Mouse (Mus musculus) embryonic facial prominence, embryonic 11.5 days (tissue): ENCODE results near the gene Zdhhc19. TPM values are rescaled to one million over a fixed set of nuclear protein-coding genes. Genes with fewer than 3 reads are reported as not detected.

Experiments used
- ATAC-seq: fragments of 200-750 bp; cut with Nextera tagmentation; replicated peaks from 2 replicates; pipeline ENCODE4 v1.8.0; 2017; ENCODE audit warnings: low read depth; ENCODE audit not compliant: insufficient number of reproducible peaks, low FRiP score, low TSS enrichment
- DNase-seq: peaks from one replicate; pipeline ENCODE4 v3.0.0-alpha.2; 2015; ENCODE audit warnings: low spot score
- H3K27ac ChIP-seq: fragments of 300-500 bp; sonication (generic); replicated peaks from 2 replicates; pipeline ENCODE4 v1.5.1; 2014; ENCODE audit warnings: mild to moderate bottlenecking, low read depth, low read length, control low read depth
- H3K27me3 ChIP-seq: fragments of 300-500 bp; sonication (generic); 2 replicates; pipeline ENCODE4 v1.6.1; 2014; ENCODE audit warnings: mild to moderate bottlenecking, low read length, moderate library complexity, mixed read lengths; ENCODE audit not compliant: control insufficient read depth, insufficient read depth
- H3K36me3 ChIP-seq: fragments of 300-500 bp; sonication (generic); replicated peaks from 2 replicates; pipeline ENCODE4 v1.6.1; 2014; ENCODE audit warnings: low read depth, mild to moderate bottlenecking, low read length, moderate library complexity, mixed read lengths; ENCODE audit not compliant: control insufficient read depth, insufficient read depth
- H3K4me1 ChIP-seq: fragments of 300-500 bp; sonication (generic); 2 replicates; pipeline ENCODE4 v1.6.1; 2014; ENCODE audit warnings: low read length, mixed read lengths; ENCODE audit not compliant: control insufficient read depth, insufficient read depth
- H3K4me2 ChIP-seq: fragments of 300-500 bp; sonication (generic); 2 replicates; pipeline ENCODE4 v1.6.1; 2014; ENCODE audit warnings: low read depth, mild to moderate bottlenecking, control low read depth, low read length, moderate library complexity
- H3K4me3 ChIP-seq: fragments of 300-500 bp; sonication (generic); 2 replicates; pipeline ENCODE4 v1.5.1; 2014; ENCODE audit warnings: low read depth, low read length, control low read depth
- H3K9ac ChIP-seq: fragments of 300-500 bp; sonication (generic); replicated peaks from 2 replicates; pipeline ENCODE4 v1.6.1; 2014; ENCODE audit warnings: mild to moderate bottlenecking, control low read depth, low read length
- H3K9me3 ChIP-seq: fragments of 300-500 bp; sonication (generic); replicated peaks from 2 replicates; pipeline ENCODE4 v1.6.1; 2016; ENCODE audit warnings: mild to moderate bottlenecking, low read length, inconsistent platforms, mixed read lengths; ENCODE audit not compliant: control insufficient read depth
- WGBS: fragments of 180-500 bp; shearing (Covaris S2); extraction: QIAGEN DNeasy Blood & Tissue Kit; methylation state at CpG from one replicate; pipeline ENCODE4 v1.1.7; 2014; 5-methylcytosine and 5-hydroxymethylcytosine counted together
- polyA plus RNA-seq: library from polyadenylated mRNA; unstranded; fragments of >200 nt; fragmentation: Nextera tagmentation; extraction: Ambion mirVana; gene quantifications from 2 replicates; pipeline ENCODE4 v1.2.1, GENCODE M21; 2014

The Zdhhc19 gene
- polyA plus RNA-seq, 1 experiment from 2014 or later, result not detected

GRCm38 (mm10) chr16:32457589-32458386, 38.3 kb upstream of the Zdhhc19 start:
- Histone ChIP-seq H3K27me3 (no peaks in the 10 kb centered on the region), H3K27ac (no peak overlapping the region), H3K4me3 (no peak overlapping the region), H3K9ac (no peak overlapping the region), H3K4me2 (no peak overlapping the region), H3K4me1 (no peaks in the 10 kb centered on the region), H3K36me3 (no peaks in the 10 kb centered on the region; the same call in 1 of the 2 replicates), H3K9me3 (no peaks in the 10 kb centered on the region)
- WGBS, result 59% methylated on average over 10 of the region's 10 CpGs
- peak; percentile 57 for DNase-seq
- no peak for ATAC-seq

GRCm38 (mm10) chr16:32460518-32460917, 35.5 kb upstream of the Zdhhc19 start:
- DNase-seq (no peak), ATAC-seq (no peak)
- 55% methylated on average over 4 of the region's 4 CpGs for WGBS
- no peaks in the 10 kb centered on the region for H3K4me1 ChIP-seq
- H3K27ac ChIP-seq, result no peak overlapping the region
- H3K9ac ChIP-seq, result no peak overlapping the region
- H3K4me2 ChIP-seq, result no peak overlapping the region
- H3K36me3 ChIP-seq, result peaks cover 3% of the 10 kb centered on the region; the same call in 1 of the 2 replicates
- no peaks in the 10 kb centered on the region for H3K9me3 ChIP-seq
- no peaks in the 10 kb centered on the region for H3K27me3 ChIP-seq
- H3K4me3 ChIP-seq, result no peak overlapping the region

GRCm38 (mm10) chr16:32461713-32462112, 34.4 kb upstream of the Zdhhc19 start:
- 86% methylated on average over 5 of the region's 5 CpGs for whole genome bisulfite sequencing
- ATAC-seq (no peak), DNase-seq (no peak)
- Histone ChIP-seq H3K27me3 (no peaks in the 10 kb centered on the region), H3K9me3 (no peaks in the 10 kb centered on the region), H3K4me2 (no peak overlapping the region), H3K4me3 (no peak overlapping the region), H3K9ac (no peak overlapping the region), H3K36me3 (peaks cover 3% of the 10 kb centered on the region; the same call in 1 of the 2 replicates), H3K27ac (no peak overlapping the region), H3K4me1 (no peaks in the 10 kb centered on the region)

GRCm38 (mm10) chr16:32462950-32463349, 33.1 kb upstream of the Zdhhc19 start:
- Histone ChIP-seq H3K4me1 (no peaks in the 10 kb centered on the region), H3K36me3 (peaks cover 3% of the 10 kb centered on the region), H3K9ac (no peak overlapping the region), H3K27me3 (no peaks in the 10 kb centered on the region), H3K9me3 (no peaks in the 10 kb centered on the region), H3K4me2 (no peak overlapping the region), H3K4me3 (no peak overlapping the region), H3K27ac (no peak overlapping the region)
- ATAC-seq, result no peak
- DNase-seq, result no peak
- WGBS, result 95% methylated on average over 16 of the region's 16 CpGs

- Histone ChIP-seq H3K27ac (no peak overlapping the region), H3K4me3 (no peak overlapping the region), H3K36me3 (peaks cover 3% of the 10 kb centered on the region), H3K27me3 (no peaks in the 10 kb centered on the region), H3K9me3 (no peaks in the 10 kb centered on the region), H3K4me1 (no peaks in the 10 kb centered on the region), H3K4me2 (no peak overlapping the region), H3K9ac (no peak overlapping the region)
- ATAC-seq (no peak), DNase-seq (no peak)
- WGBS, result 100% methylated on average over 2 of the region's 2 CpGs
Observed at GRCm38 (mm10) chr16:32463426-32463825, 32.6 kb upstream of the Zdhhc19 start.

GRCm38 (mm10) chr16:32464908-32465307, 31.2 kb upstream of the Zdhhc19 start:
- Histone ChIP-seq H3K4me1 (no peaks in the 10 kb centered on the region), H3K4me2 (no peak overlapping the region), H3K27ac (no peak overlapping the region), H3K36me3 (peaks cover 3% of the 10 kb centered on the region), H3K27me3 (no peaks in the 10 kb centered on the region), H3K9me3 (no peaks in the 10 kb centered on the region), H3K4me3 (no peak overlapping the region), H3K9ac (no peak overlapping the region)
- 0% methylated on average over 1 of the region's 1 CpGs for WGBS
- DNase-seq (no peak), ATAC-seq (no peak)

- no peaks in the 10 kb centered on the region for H3K27me3 ChIP-seq
- no peak overlapping the region for H3K4me2 ChIP-seq
- WGBS, result 71% methylated on average over 3 of the region's 3 CpGs
- no peak overlapping the region for H3K27ac ChIP-seq
- H3K9ac ChIP-seq, result no peak overlapping the region
- H3K36me3 ChIP-seq, result peaks cover 3% of the 10 kb centered on the region
- no peak overlapping the region for H3K4me3 ChIP-seq
- no peaks in the 10 kb centered on the region for H3K9me3 ChIP-seq
- no peaks in the 10 kb centered on the region for H3K4me1 ChIP-seq
- no peak for ATAC-seq
- no peak for DNase-seq
Observed at GRCm38 (mm10) chr16:32468488-32468887, 27.6 kb upstream of the Zdhhc19 start.

GRCm38 (mm10) chr16:32469404-32470105, 26.5 kb upstream of the Zdhhc19 start:
- H3K27ac ChIP-seq, result no peak overlapping the region
- no peaks in the 10 kb centered on the region; the same call in 1 of the 2 replicates for H3K36me3 ChIP-seq
- no peaks in the 10 kb centered on the region for H3K9me3 ChIP-seq
- no peaks in the 10 kb centered on the region for H3K27me3 ChIP-seq
- H3K4me1 ChIP-seq, result no peaks in the 10 kb centered on the region
- no peak overlapping the region for H3K4me3 ChIP-seq
- ATAC-seq, result no peak
- DNase-seq, result no peak
- H3K4me2 ChIP-seq, result no peak overlapping the region
- WGBS, result 77% methylated on average over 5 of the region's 5 CpGs
- H3K9ac ChIP-seq, result no peak overlapping the region
